Mouse (Mus musculus) CH12.LX (cell line): ENCODE measurements around the gene Bpifb3. TPM values are rescaled to one million over a fixed set of nuclear protein-coding genes. Genes with fewer than 3 reads are reported as not detected.

Experiments used
- DNase-seq: peaks from one replicate; pipeline ENCODE4 v3.0.0-alpha.2; 2013; ENCODE audit errors: extremely low read depth
- H3K27ac ChIP-seq: 2 replicates; pipeline ENCODE4 v1.5.1; 2012; ENCODE audit warnings: low read depth, mild to moderate bottlenecking, control low read depth, moderate library complexity; ENCODE audit not compliant: insufficient read depth
- H3K27me3 ChIP-seq: replicated peaks from 2 replicates; pipeline ENCODE3; 2012; ENCODE audit warnings: inconsistent platforms
- H3K36me3 ChIP-seq, 2 experiments: replicated peaks in 1 of 2; 2 replicates each; pipeline versions ENCODE3 to v1.6.1; 2012; ENCODE audit warnings: inconsistent platforms in 1 of 2, low read length in 1 of 2, mild to moderate bottlenecking in 1 of 2, mixed read lengths in 1 of 2, moderate library complexity in 1 of 2; ENCODE audit not compliant: control insufficient read depth in 1 of 2, insufficient read depth in 1 of 2
- H3K4me1 ChIP-seq, 2 experiments: 2 replicates each; pipeline ENCODE4 v1.6.1; 2012; ENCODE audit warnings: inconsistent platforms in 1 of 2, moderate library complexity in 1 of 2; ENCODE audit not compliant: insufficient read depth in 2 of 2, control insufficient read depth in 1 of 2
- H3K4me2 ChIP-seq: 2 replicates; pipeline ENCODE4 v1.6.1; 2012; ENCODE audit warnings: low read depth, mild to moderate bottlenecking, control low read depth; ENCODE audit not compliant: poor library complexity, insufficient read depth, severe bottlenecking
- H3K4me3 ChIP-seq, 3 experiments: fragments of 150-350 bp in 1 of 3; sonication (generic) in 1 of 3; replicated peaks in 1 of 3; 2 replicates each; pipeline versions ENCODE3 to v1.5.1; 2011 to 2012; ENCODE audit warnings: low read depth in 2 of 3, low read length in 2 of 3, mild to moderate bottlenecking in 2 of 3, moderate library complexity in 2 of 3, control low read depth in 1 of 3, improper control_type of control experiment in 1 of 3, inconsistent platforms in 1 of 3, mixed read lengths in 1 of 3; ENCODE audit not compliant: poor library complexity in 1 of 3
- H3K79me2 ChIP-seq: replicated peaks from 2 replicates; pipeline ENCODE4 v1.6.1; 2012; ENCODE audit warnings: mild to moderate bottlenecking, moderate library complexity; ENCODE audit not compliant: control insufficient read depth, poor library complexity, insufficient read depth, severe bottlenecking; ENCODE audit errors: extremely low read depth
- H3K9ac ChIP-seq: 2 replicates; pipeline ENCODE4 v1.6.1; 2012; ENCODE audit warnings: low read depth, mild to moderate bottlenecking, control low read depth, moderate library complexity; ENCODE audit not compliant: insufficient read depth
- H3K9me3 ChIP-seq: replicated peaks from 2 replicates; pipeline ENCODE3; 2012; ENCODE audit warnings: low read length, inconsistent platforms, mixed read lengths
- BHLHE40 ChIP-seq: IDR thresholded peaks from 2 replicates; pipeline ENCODE4 v1.6.1; 2011; ENCODE audit warnings: mild to moderate bottlenecking, low read depth, low read length, improper control_type of control experiment
- CHD2 ChIP-seq: IDR thresholded peaks from 2 replicates; pipeline ENCODE4 v1.6.1; 2011; ENCODE audit warnings: low read length, improper control_type of control experiment
- E2F4 ChIP-seq: IDR thresholded peaks from 2 replicates; pipeline ENCODE4 v1.6.1; 2011; ENCODE audit warnings: low read depth, low read length, improper control_type of control experiment; ENCODE audit not compliant: insufficient replicate concordance
- ELF1 ChIP-seq: IDR thresholded peaks from 2 replicates; pipeline ENCODE4 v1.6.1; 2014; ENCODE audit warnings: low read depth, mild to moderate bottlenecking, inconsistent platforms, low read length, improper control_type of control experiment
- EP300 ChIP-seq: IDR thresholded peaks from 2 replicates; pipeline ENCODE4 v1.6.1; 2011; ENCODE audit warnings: low read length, improper control_type of control experiment
- HCFC1 ChIP-seq: IDR thresholded peaks from 2 replicates; pipeline ENCODE4 v1.6.1; 2012; ENCODE audit warnings: low read depth, mild to moderate bottlenecking, inconsistent platforms, low read length, improper control_type of control experiment
- KAT2A ChIP-seq: IDR thresholded peaks from 2 replicates; pipeline ENCODE4 v1.6.1; 2012; ENCODE audit warnings: low read length, improper control_type of control experiment, inconsistent platforms; ENCODE audit not compliant: insufficient replicate concordance
- MAFK ChIP-seq: IDR thresholded peaks from 2 replicates; pipeline ENCODE4 v1.6.1; 2011; ENCODE audit warnings: low read length, improper control_type of control experiment; ENCODE audit not compliant: insufficient replicate concordance
- MAX ChIP-seq: IDR thresholded peaks from 2 replicates; pipeline ENCODE4 v1.6.1; 2011; ENCODE audit warnings: low read length, improper control_type of control experiment
- MAZ ChIP-seq: IDR thresholded peaks from 2 replicates; pipeline ENCODE4 v1.6.1; 2012; ENCODE audit warnings: low read depth, mild to moderate bottlenecking, inconsistent platforms, low read length, improper control_type of control experiment, moderate library complexity
- MEF2A ChIP-seq: IDR thresholded peaks from 2 replicates; pipeline ENCODE4 v1.6.1; 2014; ENCODE audit warnings: low read depth, mild to moderate bottlenecking, inconsistent platforms, low read length, improper control_type of control experiment, borderline replicate concordance
- MXI1 ChIP-seq: IDR thresholded peaks from 2 replicates; pipeline ENCODE4 v1.6.1; 2011; ENCODE audit warnings: mild to moderate bottlenecking, low read depth, low read length, improper control_type of control experiment
- MYC ChIP-seq: IDR thresholded peaks from 2 replicates; pipeline ENCODE4 v1.6.1; 2011; ENCODE audit warnings: low read depth, mild to moderate bottlenecking, improper control_type of control experiment, low read length
- NELFE ChIP-seq: IDR thresholded peaks from 2 replicates; pipeline ENCODE4 v1.6.1; 2011; ENCODE audit warnings: low read depth, low read length, improper control_type of control experiment
- RAD21 ChIP-seq: IDR thresholded peaks from 2 replicates; pipeline ENCODE4 v1.6.1; 2011; ENCODE audit warnings: low read depth, mild to moderate bottlenecking, low read length, improper control_type of control experiment, moderate library complexity
- TBP ChIP-seq: conservative IDR thresholded peaks from 2 replicates; pipeline ENCODE4 v1.6.1; 2011; ENCODE audit warnings: low read depth, low read length, improper control_type of control experiment
- TCF12 ChIP-seq: IDR thresholded peaks from 2 replicates; pipeline ENCODE4 v1.6.1; 2014; ENCODE audit warnings: low read depth, mild to moderate bottlenecking, inconsistent platforms, low read length, improper control_type of control experiment
- UBTF ChIP-seq: IDR thresholded peaks from 2 replicates; pipeline ENCODE4 v1.6.1; 2012; ENCODE audit warnings: low read depth, mild to moderate bottlenecking, inconsistent platforms, low read length, improper control_type of control experiment, moderate library complexity
- USF1 ChIP-seq: IDR thresholded peaks from 2 replicates; pipeline ENCODE4 v1.6.1; 2014; ENCODE audit warnings: low read depth, mild to moderate bottlenecking, inconsistent platforms, low read length, improper control_type of control experiment
- ZKSCAN1 ChIP-seq: IDR thresholded peaks from 2 replicates; pipeline ENCODE4 v1.6.1; 2012; ENCODE audit warnings: low read depth, inconsistent platforms, low read length, improper control_type of control experiment, borderline replicate concordance
- ZMIZ1 ChIP-seq: IDR thresholded peaks from 2 replicates; pipeline ENCODE4 v1.6.1; 2012; ENCODE audit warnings: low read depth, mild to moderate bottlenecking, inconsistent platforms, low read length, improper control_type of control experiment
- dilution Hi-C: fragments of 300-500 bp; cut with MboI; formaldehyde crosslinking; loops from 2 replicates; pipeline ENCODE4 v1.14.3; 2020; ENCODE audit warnings: low sequenced_read_pairs; ENCODE audit not compliant: extremely low pct_unique_long_range_greater_than_20kb, extremely low pct_ligation_motif_present
- in situ Hi-C: fragments of 300-500 bp; cut with MboI; formaldehyde crosslinking; loops from 3 replicates; pipeline ENCODE4 v1.14.3; 2019; ENCODE audit warnings: low sequenced_read_pairs, low pct_ligation_motif_present, low pct_unique_long_range_greater_than_20kb, mixed read lengths
- polyA plus RNA-seq: library from polyadenylated mRNA; unstranded; fragments of >175 nt; gene quantifications from 2 replicates; pipeline ENCODE4 v1.2.1, GENCODE M21; 2012; ENCODE audit warnings: low read depth; ENCODE audit not compliant: insufficient read length
- total RNA-seq, 2 experiments: library from RNA; depleted of rRNA; stranded (reverse); fragments of 300-350 nt in 1 of 2; fragments of >200 nt in 1 of 2; gene quantifications; 2 replicates each; pipeline ENCODE4 v1.2.3; 2012 to 2014

Bpifb3 gene
- total and polyA plus RNA-seq, 3 experiments: not detected

- Histone ChIP-seq H3K27ac (no peak overlapping the region), H3K9ac (no peak overlapping the region), H3K4me1 (peaks cover 0 to 7% of the 10 kb centered on the region in 2 experiments; a peak in 2 of 4 replicates), H3K9me3 (no peaks in the 10 kb centered on the region), H3K27me3 (peaks cover 94% of the 10 kb centered on the region), H3K36me3 (no peaks in the 10 kb centered on the region), H3K4me2 (no peak overlapping the region), H3K4me3 (no peak overlapping the region), H3K79me2 (no peaks in the 10 kb centered on the region)
- dilution Hi-C loops: no loop called here
- DNase-seq: no peak
- no peak for TF ChIP-seq MAZ
- TF ChIP-seq CHD2: no peak
- no peak for TF ChIP-seq BHLHE40
- in situ Hi-C loops: no loop called here
Observed at GRCm38 (mm10) chr2:153962821-153963331, 44.8 kb downstream of the Bpifb3 start.

GRCm38 (mm10) chr2:153963334-153963733 is 45.3 kb downstream of the Bpifb3 start:
- Histone ChIP-seq H3K4me3 (no peak overlapping the region), H3K27me3 (peaks cover 95% of the 10 kb centered on the region), H3K79me2 (no peaks in the 10 kb centered on the region), H3K36me3 (no peaks in the 10 kb centered on the region), H3K27ac (no peak overlapping the region), H3K9ac (no peak overlapping the region), H3K4me2 (no peak overlapping the region), H3K4me1 (peaks cover 0 to 7% of the 10 kb centered on the region in 2 experiments; a peak in 2 of 4 replicates), H3K9me3 (no peaks in the 10 kb centered on the region)
- in situ Hi-C loops: no loop called here
- DNase-seq: no peak
- TF ChIP-seq EP300 (no peak), MAX (no peak), HCFC1 (no peak), TBP (no peak), TCF12 (no peak), MXI1 (no peak), KAT2A (no peak), MEF2A (no peak), UBTF (no peak), NELFE (no peak), ZMIZ1 (no peak), ZKSCAN1 (no peak), RAD21 (no peak), ELF1 (no peak), E2F4 (no peak), USF1 (no peak), MAFK (no peak), MYC (no peak)
- dilution Hi-C loops: no loop called here
